Mouse (Mus musculus) hindbrain, embryonic 16.5 days (tissue): ENCODE data around the gene Rpl6. TPM values are rescaled to one million over a fixed set of nuclear protein-coding genes. Genes with fewer than 3 reads are reported as not detected.

Source experiments
- ATAC-seq: fragments of 200-750 bp; cut with Nextera tagmentation; 2 replicates; pipeline ENCODE4 v1.8.0; 2017; ENCODE audit warnings: moderate TSS enrichment, moderate library complexity
- H3K27ac ChIP-seq: fragments of 300-500 bp; sonication (generic); 2 replicates; pipeline ENCODE4 v1.5.1; 2014; ENCODE audit warnings: low read depth, mild to moderate bottlenecking, control low read depth, low read length, moderate library complexity
- H3K27me3 ChIP-seq: fragments of 300-500 bp; sonication (generic); replicated peaks from 2 replicates; pipeline ENCODE4 v1.6.1; 2014; ENCODE audit warnings: low read length; ENCODE audit not compliant: control insufficient read depth, insufficient read depth
- H3K36me3 ChIP-seq: fragments of 300-500 bp; sonication (generic); 2 replicates; pipeline ENCODE4 v1.6.1; 2014; ENCODE audit warnings: mild to moderate bottlenecking, low read length, moderate library complexity, mixed read lengths; ENCODE audit not compliant: control insufficient read depth, insufficient read depth
- H3K4me1 ChIP-seq: fragments of 300-500 bp; sonication (generic); 2 replicates; pipeline ENCODE4 v1.6.1; 2014; ENCODE audit warnings: low read depth, low read length; ENCODE audit not compliant: control insufficient read depth, insufficient read depth
- H3K4me2 ChIP-seq: fragments of 300-500 bp; sonication (generic); 2 replicates; pipeline ENCODE4 v1.6.1; 2014; ENCODE audit warnings: mild to moderate bottlenecking, low read length, control low read depth, moderate library complexity
- H3K4me3 ChIP-seq: fragments of 300-500 bp; sonication (generic); 2 replicates; pipeline ENCODE4 v1.5.1; 2014; ENCODE audit warnings: mild to moderate bottlenecking, low read length, control low read depth, moderate library complexity
- H3K9ac ChIP-seq: fragments of 300-500 bp; sonication (generic); 2 replicates; pipeline ENCODE4 v1.6.1; 2014; ENCODE audit warnings: low read depth, mild to moderate bottlenecking, control low read depth, low read length, moderate library complexity
- H3K9me3 ChIP-seq: fragments of 300-500 bp; sonication (generic); 2 replicates; pipeline ENCODE4 v1.6.1; 2014; ENCODE audit warnings: mild to moderate bottlenecking, low read length, moderate library complexity; ENCODE audit not compliant: control insufficient read depth
- WGBS: fragments of 180-500 bp; shearing (Covaris S2); extraction: QIAGEN DNeasy Blood & Tissue Kit; methylation state at CpG from one replicate; pipeline ENCODE4 v1.1.7; 2014; 5-methylcytosine and 5-hydroxymethylcytosine counted together
- polyA plus RNA-seq: library from polyadenylated mRNA; unstranded; fragments of >200 nt; fragmentation: Nextera tagmentation; extraction: Ambion mirVana; gene quantifications from 2 replicates; pipeline ENCODE4 v1.2.1, GENCODE M21; 2015

Gene Rpl6
- polyA plus RNA-seq, 1 experiment from 2014 or later, result 318 TPM

- Histone ChIP-seq H3K9ac (no peak overlapping the region), H3K27ac (no peak overlapping the region), H3K4me2 (no peak overlapping the region), H3K4me1 (no peaks in the 10 kb centered on the region), H3K4me3 (no peak overlapping the region), H3K9me3 (no peaks in the 10 kb centered on the region), H3K36me3 (peaks cover 2% of the 10 kb centered on the region; the same call in 1 of the 2 replicates), H3K27me3 (no peaks in the 10 kb centered on the region)
- no peak for ATAC-seq
- WGBS, result 90% methylated on average over 7 of the region's 7 CpGs
Observed at GRCm38 (mm10) chr5:121254977-121255376, 50.7 kb downstream of the Rpl6 start.

Other genes with a start within 250 kb of the Rpl6 start
- gene Rph3a, start 194.4 kb upstream of the Rpl6 start, polyA plus RNA-seq, result 35.2 and 35.7 TPM in 2 replicates
- gene Ptpn11, start 13.1 kb upstream of the Rpl6 start, polyA plus RNA-seq, result 18.8 and 20.9 TPM in 2 replicates
- gene Hectd4, start 15.7 kb downstream of the Rpl6 start, polyA plus RNA-seq, result 16.6 and 17.1 TPM in 2 replicates
- 112 and 124 TPM in 2 replicates for gene Trafd1, start 181.2 kb downstream of the Rpl6 start, polyA plus RNA-seq
- gene Naa25, start 193.5 kb downstream of the Rpl6 start, polyA plus RNA-seq, result 58.5 and 59.4 TPM in 2 replicates
- gene Tmem116, start 247.4 kb downstream of the Rpl6 start, polyA plus RNA-seq, result 1.9 and 2.3 TPM in 2 replicates
- 199 and 211 TPM in 2 replicates for gene Erp29, start 248.0 kb downstream of the Rpl6 start, polyA plus RNA-seq